Mouse (Mus musculus): ENCODE measurements at regions not wholly inside any gene's neighbourhood (a gene's known extent, or its start where the extent isn't known, plus 50 kb on each side); places are given as distances from the start of the nearest gene placed in this dataset.

DNA sequence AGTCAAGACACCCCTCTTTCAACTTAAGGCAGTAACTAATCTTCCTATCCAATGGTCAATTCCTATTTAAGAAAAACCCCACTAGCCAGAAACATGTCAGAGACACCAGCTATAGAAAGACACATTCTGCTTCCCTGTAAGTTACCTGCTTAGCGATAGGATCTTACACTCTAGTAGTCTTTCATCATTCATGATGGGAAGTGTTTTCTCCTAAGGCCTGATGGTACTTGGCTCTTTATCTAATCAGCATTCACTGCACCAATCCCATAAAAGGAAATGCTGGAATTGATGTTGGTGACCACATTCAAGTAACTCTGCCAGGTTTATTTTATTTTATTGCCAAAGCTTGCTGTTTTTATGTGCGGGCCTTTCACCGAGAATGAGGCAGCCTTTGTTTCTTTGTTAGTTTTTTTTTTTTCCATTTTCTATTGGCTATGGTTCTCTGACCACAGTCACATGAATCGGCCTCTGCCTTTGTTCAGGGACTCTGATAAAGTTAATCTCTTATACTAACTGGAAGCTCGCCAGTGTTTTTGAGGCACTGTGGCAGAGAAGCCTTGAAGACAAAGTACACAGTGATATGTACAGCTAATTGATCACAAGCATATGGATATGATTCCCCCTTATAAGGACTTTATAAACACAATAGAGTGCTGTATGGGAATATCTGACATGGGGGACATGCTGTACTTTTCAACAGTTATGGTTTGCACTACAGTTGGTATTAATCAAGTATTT lies 166.0 kb upstream of the Chrm3 start:
- no peak overlapping the region for H3K4me3 ChIP-seq (ENCODE audit: control insufficient read depth in 1 of 2, insufficient read depth in 1 of 2, low read depth in 2 of 2, low read length in 2 of 2)
- no peaks in the 10 kb centered on the region for H3K9me3 ChIP-seq (replicated peaks; ENCODE audit: insufficient read depth, low read length)
- H3K9ac ChIP-seq (ENCODE audit: control insufficient read depth, low read depth, low read length, poor library complexity, severe bottlenecking): no peak overlapping the region
- H3K27me3 ChIP-seq (ENCODE audit: control insufficient read depth in 1 of 2, insufficient read depth in 2 of 2, low read length in 2 of 2): no peaks in the 10 kb centered on the region
- H3K4me1 ChIP-seq (ENCODE audit: control insufficient read depth in 1 of 2, insufficient read depth in 2 of 2, low read length in 2 of 2): no peaks in the 10 kb centered on the region
- no peak for DNase-seq (ENCODE audit: low read depth, low spot score)
- H3K27ac ChIP-seq (ENCODE audit: control insufficient read depth, low read depth, low read length): no peak overlapping the region
- no peaks in the 10 kb centered on the region for H3K36me3 ChIP-seq (ENCODE audit: control insufficient read depth in 1 of 2, insufficient read depth in 2 of 2, low read length in 2 of 2)
- TF ChIP-seq ETS1 (IDR thresholded peaks at IDR 0.05; ENCODE audit: low read depth, low read length) (no peak), USF1 (IDR thresholded peaks at IDR 0.05; ENCODE audit: low read depth, low read length) (no peak), ZC3H11A (IDR thresholded peaks at IDR 0.05; ENCODE audit: low read depth, low read length) (no peak), MAFK (IDR thresholded peaks at IDR 0.05; ENCODE audit: borderline replicate concordance, low read depth, low read length) (no peak), CTCF (IDR thresholded peaks at IDR 0.05 in 2 of 3, conservative IDR thresholded peaks at IDR 0.05 in 1 of 3; ENCODE audit: control insufficient read depth in 1 of 3, insufficient read depth in 1 of 3, low read depth in 2 of 3, low read length in 3 of 3, poor library complexity in 1 of 3, severe bottlenecking in 1 of 3) (no peak), MAX (IDR thresholded peaks at IDR 0.05; ENCODE audit: low read length) (no peak), CHD2 (IDR thresholded peaks at IDR 0.05; ENCODE audit: low read length) (no peak), RAD21 (IDR thresholded peaks at IDR 0.05; ENCODE audit: low read depth, low read length) (no peak), ZKSCAN1 (IDR thresholded peaks at IDR 0.05; ENCODE audit: low read depth, low read length) (no peak)
- H3K79me2 ChIP-seq (ENCODE audit: control insufficient read depth, insufficient read depth, low read length, poor library complexity): no peaks in the 10 kb centered on the region

DNA sequence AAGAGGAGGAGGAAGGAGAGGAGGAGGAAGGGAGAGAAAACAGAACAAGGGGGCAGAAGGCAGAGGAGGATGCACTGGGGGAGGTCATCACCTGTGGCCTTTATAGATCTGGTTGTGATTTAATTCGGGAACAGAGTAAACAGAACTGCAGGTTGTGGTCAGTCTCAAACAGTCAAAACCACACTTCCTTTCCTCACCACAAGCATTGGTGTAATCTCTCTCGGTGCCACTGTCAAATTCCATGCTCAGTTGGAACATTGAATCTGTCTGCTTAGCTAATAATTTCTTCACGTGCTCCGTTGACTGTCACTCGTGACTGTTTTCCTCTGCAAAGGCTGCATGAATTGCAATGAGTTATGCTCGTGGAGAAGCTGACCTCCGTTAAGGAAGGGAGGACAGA lies 143.6 kb upstream of the Chrm3 start:
- no peaks in the 10 kb centered on the region for H3K9me3 ChIP-seq (replicated peaks; ENCODE audit: insufficient read depth, low read length)

More for the DNA sequence above, 143.6 kb upstream of the Chrm3 start:
- Histone ChIP-seq H3K9ac (ENCODE audit: control insufficient read depth, low read depth, low read length, poor library complexity, severe bottlenecking) (no peak overlapping the region), H3K79me2 (ENCODE audit: control insufficient read depth, insufficient read depth, low read length, poor library complexity) (no peaks in the 10 kb centered on the region), H3K27me3 (ENCODE audit: control insufficient read depth in 1 of 2, insufficient read depth in 2 of 2, low read length in 2 of 2) (no peaks in the 10 kb centered on the region), H3K4me1 (ENCODE audit: control insufficient read depth in 1 of 2, insufficient read depth in 2 of 2, low read length in 2 of 2) (no peaks in the 10 kb centered on the region), H3K36me3 (ENCODE audit: control insufficient read depth in 1 of 2, insufficient read depth in 2 of 2, low read length in 2 of 2) (no peaks in the 10 kb centered on the region), H3K4me3 (ENCODE audit: control insufficient read depth in 1 of 2, insufficient read depth in 1 of 2, low read depth in 2 of 2, low read length in 2 of 2) (no peak overlapping the region), H3K27ac (ENCODE audit: control insufficient read depth, low read depth, low read length) (no peak overlapping the region)
- TF ChIP-seq ZMIZ1 (IDR thresholded peaks at IDR 0.05; ENCODE audit: low read depth, low read length): no peak
- no peak for TF ChIP-seq E2F4 (IDR thresholded peaks at IDR 0.05; ENCODE audit: borderline replicate concordance, low read depth, low read length)
- no peak for TF ChIP-seq RCOR1 (IDR thresholded peaks at IDR 0.05; ENCODE audit: low read depth, low read length)
- no peak for TF ChIP-seq GATA1 (IDR thresholded peaks at IDR 0.05; ENCODE audit: low read depth, low read length)
- TF ChIP-seq USF1 (IDR thresholded peaks at IDR 0.05; ENCODE audit: low read depth, low read length): no peak
- no peak for TF ChIP-seq MAZ (IDR thresholded peaks at IDR 0.05; ENCODE audit: low read depth, low read length)
- no peak for TF ChIP-seq KAT2A (conservative IDR thresholded peaks at IDR 0.05; ENCODE audit: low read depth, low read length)
- TF ChIP-seq MAFK (IDR thresholded peaks at IDR 0.05; ENCODE audit: borderline replicate concordance, low read depth, low read length): no peak
- TF ChIP-seq SMC3 (IDR thresholded peaks at IDR 0.05; ENCODE audit: low read depth, low read length): no peak
- no peak for TF ChIP-seq TCF12 (IDR thresholded peaks at IDR 0.05; ENCODE audit: low read depth, low read length)
- TF ChIP-seq CHD1 (IDR thresholded peaks at IDR 0.05; ENCODE audit: low read depth, low read length): no peak
- no peak for TF ChIP-seq POLR2AphosphoS5 (IDR thresholded peaks at IDR 0.05; ENCODE audit: borderline replicate concordance, low read depth, low read length)
- TF ChIP-seq BHLHE40 (IDR thresholded peaks at IDR 0.05; ENCODE audit: borderline replicate concordance, low read depth, low read length): no peak
- no peak for TF ChIP-seq ZC3H11A (IDR thresholded peaks at IDR 0.05; ENCODE audit: low read depth, low read length)
- no peak for TF ChIP-seq MXI1 (IDR thresholded peaks at IDR 0.05; ENCODE audit: low read depth, low read length)
- no peak for TF ChIP-seq MEF2A (IDR thresholded peaks at IDR 0.05; ENCODE audit: extremely low read depth, insufficient replicate concordance, low read depth, low read length, poor library complexity, severe bottlenecking)
- DNase-seq (ENCODE audit: low read depth, low spot score): no peak

All from MEL (cell line).